Mouse (Mus musculus): ENCODE measurements around the gene Grip1. TPM values are rescaled to one million over a fixed set of nuclear protein-coding genes. Genes with fewer than 3 reads are reported as not detected.

Gene Grip1
- polyA plus RNA-seq, 1 experiment from 2014 or later, result 3.1 TPM

GRCm38 (mm10) chr10:119867726-119868125 is 414.1 kb downstream of the Grip1 start:
- ATAC-seq (ENCODE audit: insufficient number of reproducible peaks, low FRiP score, low TSS enrichment, low read depth), result no peak

DNA sequence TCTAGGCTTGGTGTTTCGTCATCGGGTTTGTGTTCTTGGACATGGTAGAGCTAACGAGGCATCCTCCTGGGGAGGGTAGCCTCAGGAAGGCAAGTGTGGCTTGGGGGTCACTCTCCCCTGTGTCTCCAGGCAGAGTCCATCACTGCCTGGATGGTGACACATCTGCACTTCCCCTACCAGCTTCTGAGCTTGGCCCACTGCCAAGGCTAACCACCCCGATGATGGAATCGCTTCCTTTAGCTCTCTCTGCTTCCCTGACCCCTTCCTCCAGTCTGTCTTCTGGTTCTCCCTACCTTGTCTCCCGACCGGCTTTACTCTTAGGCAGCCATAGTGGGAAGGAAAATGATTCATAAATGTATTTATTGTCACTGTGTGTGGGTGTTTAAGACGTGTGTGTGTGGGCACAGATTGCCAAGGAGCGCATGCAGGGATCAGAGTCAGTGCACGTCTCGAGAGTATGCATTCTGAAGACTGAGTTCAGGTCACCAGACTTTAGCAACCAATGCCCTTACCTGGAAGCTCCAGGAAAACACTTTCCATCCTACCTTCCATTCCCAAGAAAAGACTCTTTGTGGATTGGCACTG is 415.5 kb downstream of the Grip1 start:
- Histone ChIP-seq H3K4me2 (no peak overlapping the region), H3K4me3 (no peak overlapping the region)
- 74% methylated on average over 11 of the region's 11 CpGs for WGBS

More at GRCm38 (mm10) chr10:119867726-119868125, 414.1 kb downstream of the Grip1 start:
- Histone ChIP-seq H3K9me3 (0 out of 2 replicates have a peak, but pooled peaks cover 7% of the 10 kb centered on the region), H3K36me3 (no peaks in the 10 kb centered on the region), H3K4me1 (no peaks in the 10 kb centered on the region), H3K4me2 (no peak overlapping the region), H3K4me3 (no peak overlapping the region), H3K9ac (no peak overlapping the region), H3K27ac (no peak overlapping the region), H3K27me3 (no peaks in the 10 kb centered on the region)
- WGBS, result 80% methylated on average over 3 of the region's 3 CpGs

GRCm38 (mm10) chr10:119876721-119877120 is 423.1 kb downstream of the Grip1 start:
- Histone ChIP-seq H3K9ac (no peak overlapping the region), H3K4me2 (no peak overlapping the region), H3K9me3 (no peaks in the 10 kb centered on the region), H3K27me3 (no peaks in the 10 kb centered on the region), H3K4me3 (no peak overlapping the region), H3K27ac (no peak overlapping the region), H3K36me3 (no peaks in the 10 kb centered on the region), H3K4me1 (no peaks in the 10 kb centered on the region; the same call in 1 of the 2 replicates)
- WGBS, result 82% methylated on average over 6 of the region's 6 CpGs
- no peak for ATAC-seq (ENCODE audit: insufficient number of reproducible peaks, low FRiP score, low TSS enrichment, low read depth)

More for the DNA sequence above, 415.5 kb downstream of the Grip1 start:
- no peak for ATAC-seq (ENCODE audit: insufficient number of reproducible peaks, low FRiP score, low TSS enrichment, low read depth)
- Histone ChIP-seq H3K36me3 (no peaks in the 10 kb centered on the region), H3K27me3 (no peaks in the 10 kb centered on the region), H3K9ac (no peak overlapping the region), H3K9me3 (0 out of 2 replicates have a peak, but pooled peaks cover 7% of the 10 kb centered on the region), H3K27ac (no peak overlapping the region), H3K4me1 (no peaks in the 10 kb centered on the region)

DNA sequence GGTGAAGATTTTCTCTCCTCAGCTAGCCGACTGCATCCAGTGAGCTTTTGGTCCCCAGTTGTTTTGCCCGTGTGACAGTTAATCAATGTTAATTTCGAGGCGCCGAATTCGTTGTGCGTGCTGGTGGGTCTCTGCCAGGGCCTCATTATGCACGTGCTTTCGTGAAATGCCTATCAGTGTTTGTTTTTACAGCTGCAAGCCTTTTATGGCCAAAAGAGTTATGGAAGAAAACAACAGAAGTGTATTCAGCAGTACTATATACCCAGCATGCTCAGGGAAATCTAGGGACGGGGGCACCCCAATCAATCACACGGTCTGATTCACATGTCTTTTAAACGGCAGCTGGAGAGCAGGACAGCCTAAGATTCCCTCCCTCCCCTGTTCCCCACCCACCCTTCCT is 424.7 kb downstream of the Grip1 start:
- H3K4me1 ChIP-seq, result no peaks in the 10 kb centered on the region; the same call in 1 of the 2 replicates
- 36% methylated on average over 12 of the region's 12 CpGs for WGBS

GRCm38 (mm10) chr10:119884591-119884990 is 431.0 kb downstream of the Grip1 start:
- Histone ChIP-seq H3K4me2 (no peak overlapping the region), H3K9ac (no peak overlapping the region), H3K27ac (no peak overlapping the region), H3K9me3 (no peaks in the 10 kb centered on the region), H3K36me3 (no peaks in the 10 kb centered on the region), H3K4me3 (no peak overlapping the region), H3K27me3 (no peaks in the 10 kb centered on the region), H3K4me1 (no peaks in the 10 kb centered on the region)
- WGBS, result 69% methylated on average over 9 of the region's 9 CpGs
- no peak for ATAC-seq (ENCODE audit: insufficient number of reproducible peaks, low FRiP score, low TSS enrichment, low read depth)

More for the DNA sequence above, 424.7 kb downstream of the Grip1 start:
- Histone ChIP-seq H3K27me3 (no peaks in the 10 kb centered on the region), H3K36me3 (no peaks in the 10 kb centered on the region), H3K9me3 (no peaks in the 10 kb centered on the region), H3K9ac (no peak overlapping the region), H3K4me3 (no peak overlapping the region), H3K4me2 (no peak overlapping the region), H3K27ac (no peak overlapping the region)
- no peak for ATAC-seq (ENCODE audit: insufficient number of reproducible peaks, low FRiP score, low TSS enrichment, low read depth)

GRCm38 (mm10) chr10:119885563-119885962 is 431.9 kb downstream of the Grip1 start:
- no peaks in the 10 kb centered on the region for H3K4me1 ChIP-seq
- no peak overlapping the region for H3K4me3 ChIP-seq
- no peak overlapping the region for H3K27ac ChIP-seq
- no peaks in the 10 kb centered on the region for H3K9me3 ChIP-seq
- H3K9ac ChIP-seq, result no peak overlapping the region
- no peak for ATAC-seq (ENCODE audit: insufficient number of reproducible peaks, low FRiP score, low TSS enrichment, low read depth)
- no peaks in the 10 kb centered on the region for H3K36me3 ChIP-seq
- no peaks in the 10 kb centered on the region for H3K27me3 ChIP-seq
- WGBS, result 83% methylated on average over 6 of the region's 6 CpGs
- H3K4me2 ChIP-seq, result no peak overlapping the region

- Histone ChIP-seq H3K4me2 (no peak overlapping the region), H3K9me3 (no peaks in the 10 kb centered on the region), H3K9ac (no peak overlapping the region), H3K36me3 (no peaks in the 10 kb centered on the region), H3K27me3 (no peaks in the 10 kb centered on the region), H3K4me3 (no peak overlapping the region), H3K4me1 (no peaks in the 10 kb centered on the region), H3K27ac (no peak overlapping the region)
- 76% methylated on average over 1 of the region's 1 CpGs for WGBS
- no peak for ATAC-seq (ENCODE audit: insufficient number of reproducible peaks, low FRiP score, low TSS enrichment, low read depth)
Measured at GRCm38 (mm10) chr10:119886681-119887080, 433.1 kb downstream of the Grip1 start.

GRCm38 (mm10) chr10:119902754-119903153 is 449.1 kb downstream of the Grip1 start:
- Histone ChIP-seq H3K27me3 (no peaks in the 10 kb centered on the region), H3K4me3 (no peak overlapping the region), H3K4me2 (no peak overlapping the region), H3K27ac (no peak overlapping the region), H3K9ac (no peak overlapping the region), H3K9me3 (no peaks in the 10 kb centered on the region), H3K4me1 (no peaks in the 10 kb centered on the region), H3K36me3 (no peaks in the 10 kb centered on the region)
- no peak; the same call in 1 of the 2 replicates for ATAC-seq (ENCODE audit: insufficient number of reproducible peaks, low FRiP score, low TSS enrichment, low read depth)
- WGBS, result 65% methylated on average over 4 of the region's 4 CpGs

- H3K4me3 ChIP-seq, result no peak overlapping the region
- no peak overlapping the region for H3K4me2 ChIP-seq
- WGBS, result 61% methylated on average over 7 of the region's 7 CpGs
- no peaks in the 10 kb centered on the region for H3K36me3 ChIP-seq
- H3K9me3 ChIP-seq, result no peaks in the 10 kb centered on the region
- no peaks in the 10 kb centered on the region for H3K27me3 ChIP-seq
- H3K4me1 ChIP-seq, result no peaks in the 10 kb centered on the region
- no peak overlapping the region for H3K9ac ChIP-seq
- ATAC-seq (ENCODE audit: insufficient number of reproducible peaks, low FRiP score, low TSS enrichment, low read depth), result no peak
- H3K27ac ChIP-seq, result no peak overlapping the region
Measured at GRCm38 (mm10) chr10:119906869-119907268, 453.2 kb downstream of the Grip1 start.

DNA sequence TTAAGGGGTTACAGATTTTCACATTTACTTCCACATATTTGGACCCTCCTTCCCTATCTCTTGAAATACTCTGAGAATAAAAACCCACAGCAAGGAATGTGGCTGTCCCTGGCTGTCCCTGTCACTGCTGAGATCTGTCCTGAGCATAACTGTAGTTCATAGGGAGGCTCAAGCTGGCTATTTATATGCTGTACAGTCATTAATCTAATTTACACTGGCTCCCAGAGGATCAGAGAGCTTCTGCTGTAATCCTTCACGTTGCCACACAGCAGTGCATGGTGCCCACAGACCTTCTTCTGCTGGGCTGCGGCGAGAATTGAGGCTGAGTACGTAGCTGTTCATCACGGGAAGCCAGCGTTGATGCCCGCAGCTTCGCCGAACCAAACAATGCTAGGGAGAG is 464.4 kb downstream of the Grip1 start:
- no peak overlapping the region for H3K4me3 ChIP-seq

DNA sequence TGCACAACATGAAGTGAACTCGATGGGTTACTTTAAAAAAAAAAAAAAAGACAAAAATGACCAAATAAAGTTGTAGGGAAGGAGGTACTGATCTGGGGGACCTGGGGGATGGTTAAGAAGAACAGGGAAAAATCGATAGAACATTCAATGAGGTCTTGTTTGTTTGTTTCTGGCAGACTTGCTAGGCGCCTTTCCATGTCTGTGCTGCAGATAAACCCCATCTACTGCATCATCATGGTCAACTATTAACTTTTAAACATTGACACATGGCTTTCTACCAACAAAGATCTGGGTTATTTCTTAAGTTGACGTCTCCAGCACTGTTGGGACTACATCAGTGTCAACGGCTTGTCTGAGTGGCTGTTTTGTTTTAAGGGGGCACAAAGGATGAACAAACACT is 474.3 kb downstream of the Grip1 start:
- WGBS, result 86% methylated on average over 5 of the region's 5 CpGs
- no peak overlapping the region for H3K4me2 ChIP-seq
- no peaks in the 10 kb centered on the region for H3K27me3 ChIP-seq
- H3K27ac ChIP-seq, result no peak overlapping the region
- H3K4me3 ChIP-seq, result no peak overlapping the region
- no peaks in the 10 kb centered on the region for H3K4me1 ChIP-seq
- H3K9ac ChIP-seq, result no peak overlapping the region
- no peak for ATAC-seq (ENCODE audit: insufficient number of reproducible peaks, low FRiP score, low TSS enrichment, low read depth)
- no peaks in the 10 kb centered on the region for H3K9me3 ChIP-seq
- H3K36me3 ChIP-seq, result no peaks in the 10 kb centered on the region

More for the DNA sequence above, 464.4 kb downstream of the Grip1 start:
- no peak overlapping the region for H3K4me2 ChIP-seq
- no peaks in the 10 kb centered on the region for H3K4me1 ChIP-seq
- H3K27ac ChIP-seq, result no peak overlapping the region
- 86% methylated on average over 9 of the region's 9 CpGs for WGBS
- no peaks in the 10 kb centered on the region for H3K9me3 ChIP-seq
- no peaks in the 10 kb centered on the region for H3K27me3 ChIP-seq
- no peaks in the 10 kb centered on the region for H3K36me3 ChIP-seq
- no peak overlapping the region for H3K9ac ChIP-seq
- no peak for ATAC-seq (ENCODE audit: insufficient number of reproducible peaks, low FRiP score, low TSS enrichment, low read depth)

DNA sequence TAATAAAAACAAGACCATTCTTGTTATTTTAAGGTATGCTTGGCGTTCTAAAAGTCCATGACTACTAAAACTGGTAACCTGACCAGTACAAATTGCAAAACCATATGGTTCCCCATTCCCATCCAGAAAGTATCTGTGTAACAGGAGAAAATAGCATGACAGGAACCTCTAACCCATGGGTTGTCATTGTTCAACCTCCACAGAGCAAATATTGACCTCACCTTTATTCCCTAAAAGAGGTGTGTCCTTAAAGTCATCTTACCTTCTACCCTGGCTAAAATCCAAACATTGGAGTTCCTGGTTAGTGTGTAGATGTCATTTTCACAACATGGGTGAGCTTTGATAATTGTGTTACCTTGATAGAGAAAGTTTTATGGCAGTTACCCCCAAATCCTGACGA is 475.3 kb downstream of the Grip1 start:
- no peaks in the 10 kb centered on the region for H3K36me3 ChIP-seq

GRCm38 (mm10) chr10:119932794-119933193 is 479.2 kb downstream of the Grip1 start:
- Histone ChIP-seq H3K4me1 (no peaks in the 10 kb centered on the region), H3K9me3 (no peaks in the 10 kb centered on the region), H3K27ac (no peak overlapping the region), H3K4me2 (no peak overlapping the region), H3K4me3 (no peak overlapping the region), H3K9ac (no peak overlapping the region), H3K27me3 (no peaks in the 10 kb centered on the region), H3K36me3 (no peaks in the 10 kb centered on the region)
- no peak for ATAC-seq (ENCODE audit: insufficient number of reproducible peaks, low FRiP score, low TSS enrichment, low read depth)
- WGBS, result 49% methylated on average over 4 of the region's 4 CpGs

More for the DNA sequence above, 475.3 kb downstream of the Grip1 start:
- WGBS, result 77% methylated on average over 2 of the region's 2 CpGs
- Histone ChIP-seq H3K4me2 (no peak overlapping the region), H3K27ac (no peak overlapping the region), H3K4me1 (no peaks in the 10 kb centered on the region), H3K9me3 (no peaks in the 10 kb centered on the region), H3K9ac (no peak overlapping the region), H3K4me3 (no peak overlapping the region), H3K27me3 (no peaks in the 10 kb centered on the region)
- no peak for ATAC-seq (ENCODE audit: insufficient number of reproducible peaks, low FRiP score, low TSS enrichment, low read depth)
